Mouse (Mus musculus): ENCODE data around the gene Inka1.
"Not testable (repeated sequence)": the region's sequence is repeated elsewhere in the genome, so short reads cannot be mapped to it uniquely, and the experiment has no call there.

Gene Inka1

DNA sequence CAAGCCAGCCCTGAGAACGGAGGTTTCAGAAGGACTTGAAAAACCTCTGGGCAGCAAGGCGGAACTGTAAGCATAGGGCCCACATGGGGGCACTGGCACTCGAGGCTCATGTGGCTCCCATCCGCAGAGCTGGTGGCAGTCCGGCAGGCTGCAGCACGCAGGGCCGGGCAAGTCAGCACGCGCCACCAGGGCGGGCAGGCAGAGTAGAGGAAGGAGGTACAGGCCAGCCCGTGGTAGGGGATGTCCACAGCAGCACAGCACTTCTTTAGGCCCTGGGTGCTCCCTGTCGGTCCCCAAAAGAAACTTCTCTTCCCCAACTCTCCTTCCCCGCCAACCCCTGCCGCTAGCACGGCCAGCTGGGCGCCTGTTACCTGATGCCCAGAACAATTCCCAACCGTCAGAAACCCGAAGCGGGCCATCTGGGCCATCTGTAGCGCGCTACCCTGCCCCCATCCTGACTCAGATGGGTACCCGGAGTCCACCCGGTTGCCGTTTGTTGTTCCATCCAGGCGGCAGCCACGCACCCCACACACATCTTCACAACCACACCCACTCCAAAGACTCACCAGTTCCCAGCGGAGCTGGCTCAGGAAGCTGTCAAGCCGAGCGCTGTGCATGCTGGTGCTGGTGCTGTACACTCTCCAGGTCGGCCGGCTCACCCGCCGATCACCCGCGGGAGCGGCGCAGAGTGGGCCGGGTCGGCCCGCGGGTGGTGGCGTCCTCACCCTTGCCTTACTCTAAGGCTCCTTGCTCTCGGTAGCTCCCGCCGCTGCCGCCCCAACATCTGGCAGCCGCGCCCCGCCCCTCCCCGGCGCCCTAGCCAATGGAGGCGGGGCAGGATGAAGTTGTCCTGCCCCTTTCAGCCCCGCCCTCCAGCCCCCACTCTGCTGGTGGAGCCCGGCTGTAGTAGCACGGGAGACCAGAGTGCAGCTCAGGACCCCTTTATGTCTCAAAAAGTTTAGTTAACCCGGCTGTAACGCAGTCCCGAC, at the start of gene Inka1:
Gene Inka1, minus strand, starts transcription at position 749 of the 989 bp plus-strand sequence.
- DNase-seq (ENCODE audit: low spot score in 2 of 2) = peak; percentile 83 to 88

GRCm38 (mm10) chr9:108032126-108032525, 46.4 kb upstream of the Inka1 start:
- no peak for DNase-seq (ENCODE audit: low spot score in 2 of 2)

DNA sequence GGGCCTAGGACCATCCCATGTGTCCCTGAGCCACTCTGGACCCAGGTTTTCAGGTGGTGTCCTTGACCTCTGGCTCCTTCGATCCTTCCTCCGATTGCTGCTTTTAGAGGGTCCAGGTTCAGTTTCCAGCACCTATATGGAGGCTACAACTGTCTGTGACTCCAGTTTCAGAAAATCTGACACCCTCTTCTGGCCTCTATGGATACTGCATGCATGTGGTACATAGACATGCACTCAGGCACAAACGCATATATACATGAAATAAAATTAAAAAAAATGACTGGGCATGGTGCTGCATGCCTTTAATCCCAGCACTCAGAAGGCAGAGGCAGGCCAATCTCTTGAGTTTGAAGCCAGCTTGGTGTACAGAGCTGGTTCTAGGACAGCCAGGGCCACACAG, 42.2 kb upstream of the Inka1 start:
- DNase-seq (ENCODE audit: low spot score in 2 of 2) = no peak

- no peak for DNase-seq (ENCODE audit: low spot score in 2 of 2)
Observed at GRCm38 (mm10) chr9:108026584-108026983, 40.9 kb upstream of the Inka1 start.

DNA sequence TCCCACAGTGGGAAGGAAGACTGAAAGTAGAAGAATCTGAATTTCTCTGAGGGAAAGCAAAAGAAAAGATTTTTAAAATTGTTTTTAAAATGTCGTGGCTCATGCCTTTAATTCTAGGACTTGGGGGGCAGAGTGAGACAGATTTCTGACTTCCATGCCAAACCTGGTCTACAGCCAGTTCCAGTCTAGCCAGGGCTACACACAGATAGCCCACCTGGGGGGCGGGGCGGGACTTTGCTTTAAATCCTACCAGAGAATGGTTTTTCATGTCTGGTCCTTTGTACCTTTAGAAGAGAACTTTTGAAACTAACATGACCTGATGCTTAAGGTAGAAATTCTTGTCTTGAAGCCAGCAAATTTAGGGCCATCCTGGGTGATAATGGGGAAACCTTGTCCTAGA, 37.5 kb upstream of the Inka1 start:
- no peak for DNase-seq (ENCODE audit: low spot score in 2 of 2)

- DNase-seq (ENCODE audit: low spot score in 2 of 2) = no peak
Observed at GRCm38 (mm10) chr9:108020741-108021140, 35.1 kb upstream of the Inka1 start.

- no peak for DNase-seq (ENCODE audit: low spot score in 2 of 2)
Observed at GRCm38 (mm10) chr9:108017127-108017526, 31.4 kb upstream of the Inka1 start.

GRCm38 (mm10) chr9:108013577-108013976, 27.9 kb upstream of the Inka1 start:
- not testable (repeated sequence) for DNase-seq (ENCODE audit: low spot score in 2 of 2)

DNA sequence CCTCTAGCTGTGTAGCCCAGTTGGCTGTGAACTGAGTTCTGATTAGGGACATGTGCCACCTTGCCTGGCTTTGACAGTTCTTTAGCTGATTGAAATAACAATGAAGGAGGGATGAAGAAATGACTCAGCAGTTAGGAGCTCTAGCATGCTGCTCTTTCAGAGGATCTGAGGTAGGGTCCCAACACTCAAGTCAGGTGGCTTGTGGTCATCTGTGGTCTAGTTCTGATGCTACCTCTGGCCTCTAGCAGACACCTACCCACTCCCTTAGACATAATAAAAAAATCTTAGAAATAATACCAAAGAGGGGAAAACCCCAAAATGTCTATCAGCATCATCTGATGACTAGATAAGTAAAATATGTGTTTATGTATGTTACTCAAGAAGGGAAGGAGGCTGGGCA, 24.7 kb upstream of the Inka1 start:
- DNase-seq (ENCODE audit: low spot score in 2 of 2) = peak; percentile 24 to 49

DNA sequence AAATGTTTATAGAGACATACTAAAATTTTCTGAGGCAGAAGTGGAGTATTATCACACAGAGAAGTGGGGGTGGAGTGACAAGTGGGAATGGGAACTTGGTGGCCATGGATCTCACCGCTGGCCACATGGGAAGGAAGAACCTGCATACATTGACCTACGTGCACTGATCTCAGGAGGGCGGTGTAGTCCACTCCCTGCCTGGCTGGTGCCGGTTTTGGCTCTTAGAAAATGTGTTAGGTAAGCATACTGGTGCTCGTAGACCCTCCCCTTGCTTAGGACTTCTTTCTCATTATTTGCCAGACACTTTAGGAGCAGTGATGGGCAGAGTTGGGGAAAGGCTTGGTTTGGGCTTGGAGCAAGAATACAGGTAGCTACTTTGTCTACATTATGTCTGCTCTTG, 22.4 kb upstream of the Inka1 start:
- no peak for DNase-seq (ENCODE audit: low spot score in 2 of 2)

GRCm38 (mm10) chr9:108003531-108003890, 17.8 kb upstream of the Inka1 start:
- DNase-seq (ENCODE audit: low spot score in 2 of 2) = peak; percentile 30 to 46

- DNase-seq (ENCODE audit: low spot score in 2 of 2) = no peak
Observed at GRCm38 (mm10) chr9:108002778-108003530, 17.3 kb upstream of the Inka1 start.

GRCm38 (mm10) chr9:108001922-108002770, 16.5 kb upstream of the Inka1 start, which contains the start of gene Ip6k1:
TSS of gene Ip6k1 (plus strand) at chr9:108002501.
- peak; percentile 100 for DNase-seq (ENCODE audit: low spot score in 2 of 2)

GRCm38 (mm10) chr9:107996049-107996448, 10.4 kb upstream of the Inka1 start, which contains the start of gene Gm20662:
TSS of gene Gm20662 (plus strand) at chr9:107996349.
- no peak for DNase-seq (ENCODE audit: low spot score in 2 of 2)

DNA sequence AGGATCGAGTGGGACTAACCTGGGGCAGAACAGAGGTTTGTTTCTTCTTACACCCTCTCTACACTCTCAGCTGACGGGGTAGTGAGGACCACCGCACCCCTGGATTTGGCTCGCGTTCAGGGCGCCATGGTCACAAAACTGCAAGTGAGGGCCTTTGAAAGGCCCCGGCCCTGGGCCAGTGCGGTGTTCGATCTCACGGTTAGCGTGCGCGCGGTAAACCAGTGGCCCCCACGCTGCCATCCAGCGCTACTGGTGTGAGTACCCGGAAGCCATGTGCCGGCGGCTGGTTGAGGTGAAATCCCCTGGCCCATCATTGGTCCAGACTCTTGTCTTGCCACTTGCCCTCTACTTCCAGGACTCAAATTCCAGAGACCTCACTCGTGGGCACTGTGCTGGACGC, 9.8 kb upstream of the Inka1 start:
- no peak for DNase-seq (ENCODE audit: low spot score in 2 of 2)

DNA sequence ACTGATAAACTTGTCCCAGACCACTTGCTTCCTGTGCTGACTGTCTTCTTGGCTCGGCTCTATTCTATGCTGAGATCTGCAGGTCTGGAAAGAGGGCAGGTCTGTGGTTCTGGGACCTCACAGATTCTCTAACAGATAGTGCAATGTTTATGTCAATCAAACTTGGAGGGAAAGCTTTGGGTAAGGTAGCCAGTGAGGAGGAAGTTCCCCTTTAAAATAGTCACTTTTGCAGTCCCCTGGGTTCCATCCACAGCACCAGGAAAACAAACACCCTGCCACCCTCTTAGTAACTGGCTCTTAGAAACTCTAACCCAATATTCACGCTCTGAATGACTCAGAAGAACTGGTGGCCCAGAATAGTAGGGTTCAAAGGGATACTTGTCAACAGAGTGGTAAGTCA, 8.8 kb upstream of the Inka1 start:
- DNase-seq (ENCODE audit: low spot score in 2 of 2) = no peak

- DNase-seq (ENCODE audit: low spot score in 2 of 2) = no peak
Observed at GRCm38 (mm10) chr9:107993013-107993412, 7.3 kb upstream of the Inka1 start.

DNA sequence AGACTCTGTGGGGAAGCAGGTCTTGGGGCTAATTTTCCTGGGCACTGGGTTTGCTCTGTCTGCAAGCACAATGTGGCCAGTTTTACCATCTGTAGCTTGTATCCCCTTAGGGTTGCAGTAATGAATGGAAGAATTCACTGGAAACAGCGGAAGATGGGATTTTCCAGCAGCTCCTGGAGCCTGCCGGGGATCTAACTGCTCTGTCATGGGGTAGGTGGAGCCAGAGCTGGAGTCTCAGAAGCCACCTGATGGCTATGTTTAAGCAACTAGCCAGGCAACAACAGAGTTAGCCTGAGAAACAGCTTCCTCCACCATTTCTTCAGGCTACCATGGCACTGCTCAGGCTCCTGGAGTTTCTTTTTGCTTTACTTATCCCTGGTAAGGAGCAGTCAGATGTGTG, 6.5 kb upstream of the Inka1 start, which contains the start of gene Cdhr4:
Gene Cdhr4, plus strand, starts transcription at position 301 of the 400 bp plus-strand sequence.
- DNase-seq (ENCODE audit: low spot score in 2 of 2) = no peak

DNA sequence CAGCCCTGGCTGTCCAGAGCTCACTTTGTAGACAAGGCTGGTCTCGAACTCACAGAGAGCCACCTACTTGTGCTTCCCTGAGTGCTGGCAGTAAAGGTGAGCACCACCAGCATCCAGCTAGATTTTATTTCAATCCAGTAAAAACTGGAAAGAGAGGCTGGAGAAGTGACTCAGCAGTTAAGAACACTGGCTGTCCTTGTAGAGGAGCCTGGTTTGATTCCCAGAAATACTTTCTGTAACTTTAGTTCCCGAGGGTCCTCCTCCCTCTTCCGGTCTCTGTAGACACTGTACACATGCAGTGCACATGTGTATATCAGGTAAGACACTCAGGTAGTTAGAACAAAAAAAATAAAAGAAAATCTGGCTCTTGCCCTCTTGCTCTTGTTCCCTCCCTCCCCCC, 2.3 kb upstream of the Inka1 start:
- no peak for DNase-seq (ENCODE audit: low spot score in 2 of 2)

DNA sequence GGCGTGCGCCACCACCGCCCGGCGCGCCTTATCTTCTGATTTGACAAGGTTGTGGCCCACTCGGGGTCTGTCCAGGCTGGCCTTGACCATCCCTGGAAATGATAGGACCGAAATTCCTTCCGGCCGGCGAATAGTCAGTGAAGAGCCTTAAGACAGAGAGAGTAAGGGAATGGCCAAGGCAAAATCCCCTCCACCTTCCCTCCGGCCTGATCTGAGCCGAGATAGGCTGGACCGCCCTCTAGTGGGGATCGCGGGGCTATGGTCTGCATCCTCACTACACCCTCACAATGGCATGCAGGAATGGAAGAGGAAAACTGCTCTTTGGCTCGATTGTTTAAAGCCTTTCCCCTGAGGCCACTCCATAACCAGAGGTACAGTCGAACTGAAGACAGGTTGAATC, 697 bp upstream of the Inka1 start:
- peak; percentile 71 to 81 for DNase-seq (ENCODE audit: low spot score in 2 of 2)

GRCm38 (mm10) chr9:107984754-107985055, 974 bp downstream of the Inka1 start:
- DNase-seq (ENCODE audit: low spot score in 2 of 2) = no peak
